Mouse (Mus musculus) hindbrain, embryonic 10.5 days (tissue): Measurements from ENCODE around the gene Cpox. TPM values are rescaled to one million over a fixed set of nuclear protein-coding genes. Genes with fewer than 3 reads are reported as not detected.

Experiments used
- DNase-seq: peaks from one replicate; pipeline ENCODE4 v3.0.0-alpha.2; 2017; ENCODE audit warnings: low spot score
- H3K27ac ChIP-seq: fragments of 300-500 bp; sonication (generic); 2 replicates; pipeline ENCODE4 v1.5.1; 2016; ENCODE audit warnings: mild to moderate bottlenecking, moderate library complexity
- H3K27me3 ChIP-seq: fragments of 300-500 bp; sonication (generic); 2 replicates; pipeline ENCODE4 v1.6.1; 2016; ENCODE audit warnings: mild to moderate bottlenecking; ENCODE audit not compliant: poor library complexity, insufficient read depth, severe bottlenecking
- H3K36me3 ChIP-seq: fragments of 300-500 bp; sonication (generic); 2 replicates; pipeline ENCODE4 v1.6.1; 2016; ENCODE audit warnings: mild to moderate bottlenecking, moderate library complexity
- H3K4me1 ChIP-seq: fragments of 300-500 bp; sonication (generic); replicated peaks from 2 replicates; pipeline ENCODE4 v1.6.1; 2016; ENCODE audit warnings: mild to moderate bottlenecking
- H3K4me3 ChIP-seq: fragments of 300-500 bp; sonication (generic); 2 replicates; pipeline ENCODE4 v1.5.1; 2016; ENCODE audit warnings: mild to moderate bottlenecking, moderate library complexity
- H3K9me3 ChIP-seq: fragments of 300-500 bp; sonication (generic); 2 replicates; pipeline ENCODE4 v1.6.1; 2016; ENCODE audit warnings: mild to moderate bottlenecking, moderate library complexity
- WGBS: fragments of 180-500 bp; shearing (Covaris S2); methylation state at CpG from one replicate; pipeline ENCODE4 v1.1.7; 2016; 5-methylcytosine and 5-hydroxymethylcytosine counted together
- polyA plus RNA-seq: library from polyadenylated mRNA; unstranded; fragments of >200 nt; fragmentation: Nextera tagmentation; extraction: Ambion mirVana; gene quantifications from 2 replicates; pipeline ENCODE4 v1.2.1, GENCODE M21; 2016

The Cpox gene
- polyA plus RNA-seq, 1 experiment from 2014 or later: 20.0 TPM

DNA sequence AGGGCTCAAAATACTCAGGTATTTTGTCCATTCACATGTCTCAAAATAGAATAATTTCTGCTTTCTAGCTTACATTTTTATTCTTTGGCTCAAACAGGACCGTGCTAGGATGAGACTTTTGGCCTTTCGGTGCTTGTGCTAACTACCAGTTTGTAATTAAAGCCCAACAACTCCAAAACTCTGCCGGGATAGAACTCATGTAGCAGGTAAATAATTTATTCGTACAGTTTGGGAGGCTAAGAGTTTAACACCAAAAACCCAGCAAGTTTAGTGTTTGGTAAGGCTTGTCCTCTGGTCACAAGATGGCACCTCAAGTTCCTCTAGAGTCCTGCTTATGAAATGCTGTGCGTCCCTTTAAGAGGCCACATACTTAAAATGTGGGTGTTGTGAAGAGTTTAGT is 70.7 kb downstream of the Cpox start:
- WGBS: 93% methylated on average over 5 of the region's 5 CpGs
- no peak overlapping the region for H3K27ac ChIP-seq
- H3K36me3 ChIP-seq: peaks cover 2% of the 10 kb centered on the region; the same call in 1 of the 2 replicates

DNA sequence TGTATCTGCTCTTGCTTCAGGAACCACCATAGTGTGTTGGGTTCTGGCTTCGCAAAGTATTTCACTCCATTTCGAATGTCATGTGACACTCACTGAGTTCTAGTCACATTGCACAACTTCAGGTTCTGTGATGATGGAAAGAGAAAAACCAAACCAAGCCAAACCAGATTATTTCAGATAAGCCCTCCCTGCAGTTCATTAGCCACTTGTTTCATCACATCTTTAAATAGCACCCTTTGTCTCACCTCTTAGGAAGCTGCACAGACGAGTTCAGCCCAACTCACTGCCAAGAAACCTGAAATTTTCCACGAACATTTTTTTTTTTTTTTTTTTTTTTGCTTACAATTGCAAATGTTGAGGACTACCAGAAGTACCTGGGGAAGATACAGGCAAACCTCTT is 76.6 kb downstream of the Cpox start:
- Histone ChIP-seq H3K36me3 (no peaks in the 10 kb centered on the region), H3K4me3 (no peak overlapping the region), H3K27ac (no peak overlapping the region), H3K4me1 (no peaks in the 10 kb centered on the region), H3K9me3 (no peaks in the 10 kb centered on the region), H3K27me3 (no peaks in the 10 kb centered on the region)
- no peak for DNase-seq
- WGBS: 78% methylated on average over 4 of the region's 4 CpGs

More for the DNA sequence above, 70.7 kb downstream of the Cpox start:
- Histone ChIP-seq H3K4me3 (no peak overlapping the region), H3K4me1 (no peaks in the 10 kb centered on the region), H3K27me3 (no peaks in the 10 kb centered on the region), H3K9me3 (no peaks in the 10 kb centered on the region)
- no peak for DNase-seq

- Histone ChIP-seq H3K9me3 (no peaks in the 10 kb centered on the region), H3K27me3 (no peaks in the 10 kb centered on the region), H3K4me3 (no peak overlapping the region), H3K27ac (no peak overlapping the region), H3K4me1 (no peaks in the 10 kb centered on the region), H3K36me3 (no peaks in the 10 kb centered on the region)
- no peak for DNase-seq
- 26% methylated on average over 1 of the region's 1 CpGs for WGBS
Measured at GRCm38 (mm10) chr16:58751314-58751713, 81.2 kb downstream of the Cpox start.

GRCm38 (mm10) chr16:58756191-58756590 is 86.1 kb downstream of the Cpox start:
- no peak overlapping the region for H3K4me3 ChIP-seq
- no peaks in the 10 kb centered on the region for H3K9me3 ChIP-seq
- no peaks in the 10 kb centered on the region for H3K4me1 ChIP-seq
- no peak overlapping the region for H3K27ac ChIP-seq
- no peak for DNase-seq
- no peaks in the 10 kb centered on the region for H3K27me3 ChIP-seq
- H3K36me3 ChIP-seq: no peaks in the 10 kb centered on the region

DNA sequence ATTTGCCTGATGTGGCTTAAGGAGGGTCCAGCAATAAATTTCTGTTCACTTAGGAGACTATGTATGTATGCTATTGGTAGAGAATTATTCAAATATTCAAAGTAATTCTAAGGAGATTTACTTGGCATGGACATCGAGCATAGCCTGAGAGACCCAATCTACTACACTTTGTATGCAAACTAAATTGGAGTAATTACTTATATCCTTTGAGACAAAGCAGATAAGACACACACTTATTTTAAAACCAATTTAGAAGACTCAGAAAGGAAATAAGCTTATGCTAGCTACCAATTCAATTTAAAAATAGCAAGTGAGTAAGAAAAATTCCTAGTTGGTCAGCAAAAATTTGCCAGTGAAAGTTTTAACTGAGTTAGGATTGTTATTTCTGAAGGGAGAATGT is 93.0 kb downstream of the Cpox start, which contains the start of gene Olfr172:
Gene Olfr172 (minus strand): TSS at position 101 of the 400 bp plus-strand sequence.
- H3K36me3 ChIP-seq: no peaks in the 10 kb centered on the region
- no peak for DNase-seq
- no peaks in the 10 kb centered on the region for H3K4me1 ChIP-seq
- WGBS: 91% methylated on average over 1 of the region's 1 CpGs
- peaks cover 4% of the 10 kb centered on the region; the same call in 1 of the 2 replicates for H3K9me3 ChIP-seq
- no peaks in the 10 kb centered on the region for H3K27me3 ChIP-seq
- H3K27ac ChIP-seq: no peak within 1 kb of the TSS
- H3K4me3 ChIP-seq: no peak within 1 kb of the TSS

Other genes with a start within 250 kb of the Cpox start
- 8.7 and 10.2 TPM in 2 replicates for gene St3gal6, start 146.0 kb upstream of the Cpox start, polyA plus RNA-seq
- gene Gm813, start 53.3 kb upstream of the Cpox start, polyA plus RNA-seq: not detected in 2 replicates
- not detected in 2 replicates for gene E330017A01Rik, start 31.6 kb upstream of the Cpox start, polyA plus RNA-seq
- not detected in 2 replicates for gene Gpr15, start 48.8 kb downstream of the Cpox start, polyA plus RNA-seq
- 98.7 and 105 TPM in 2 replicates for gene Cldnd1, start 57.6 kb downstream of the Cpox start, polyA plus RNA-seq
- gene Olfr172, start 92.9 kb downstream of the Cpox start, polyA plus RNA-seq: not detected in 2 replicates
- gene Olfr173, start 130.0 kb downstream of the Cpox start, polyA plus RNA-seq: not detected in 2 replicates
- not detected in 2 replicates for gene Olfr175-ps1, start 156.5 kb downstream of the Cpox start, polyA plus RNA-seq
- gene Olfr177, start 204.5 kb downstream of the Cpox start, polyA plus RNA-seq: not detected in 2 replicates
- not detected in 2 replicates for gene Olfr178, start 221.8 kb downstream of the Cpox start, polyA plus RNA-seq